Mouse (Mus musculus) heart, embryonic 10.5 days (tissue): Measurements from ENCODE around the gene Afg3l1. TPM values are rescaled to one million over a fixed set of nuclear protein-coding genes. Genes with fewer than 3 reads are reported as not detected.

Experiments
- DNase-seq: peaks from one replicate; pipeline ENCODE4 v3.0.0-alpha.2; 2017; ENCODE audit warnings: low spot score
- H3K27ac ChIP-seq: fragments of 300-500 bp; sonication (generic); 2 replicates; pipeline ENCODE4 v1.5.1; 2016; ENCODE audit warnings: mild to moderate bottlenecking
- H3K27me3 ChIP-seq: fragments of 300-500 bp; sonication (generic); 2 replicates; pipeline ENCODE4 v1.6.1; 2016; ENCODE audit warnings: mild to moderate bottlenecking; ENCODE audit not compliant: poor library complexity, insufficient read depth, severe bottlenecking
- H3K36me3 ChIP-seq: fragments of 300-500 bp; sonication (generic); 2 replicates; pipeline ENCODE4 v1.6.1; 2016; ENCODE audit warnings: mild to moderate bottlenecking, moderate library complexity
- H3K4me1 ChIP-seq: fragments of 300-500 bp; sonication (generic); 2 replicates; pipeline ENCODE4 v1.6.1; 2016; ENCODE audit warnings: mild to moderate bottlenecking
- H3K4me3 ChIP-seq: fragments of 300-500 bp; sonication (generic); 2 replicates; pipeline ENCODE4 v1.5.1; 2016; ENCODE audit warnings: mild to moderate bottlenecking, moderate library complexity
- H3K9me3 ChIP-seq: fragments of 300-500 bp; sonication (generic); 2 replicates; pipeline ENCODE4 v1.6.1; 2016; ENCODE audit warnings: mild to moderate bottlenecking, moderate library complexity
- WGBS: fragments of 180-500 bp; shearing (Covaris S2); methylation state at CpG from one replicate; pipeline ENCODE4 v1.1.7; 2016; 5-methylcytosine and 5-hydroxymethylcytosine counted together
- polyA plus RNA-seq: library from polyadenylated mRNA; unstranded; fragments of >200 nt; fragmentation: Nextera tagmentation; extraction: Ambion mirVana; gene quantifications from 2 replicates; pipeline ENCODE4 v1.2.1, GENCODE M21; 2016

Afg3l1 gene
- polyA plus RNA-seq, 1 experiment from 2014 or later = 63.8 TPM

- Histone ChIP-seq H3K36me3 (peaks cover 23% of the 10 kb centered on the region), H3K27ac (peak overlapping the region; percentile 99), H3K9me3 (no peaks in the 10 kb centered on the region), H3K4me1 (peaks cover 26% of the 10 kb centered on the region), H3K4me3 (peak overlapping the region; percentile 97), H3K27me3 (no peaks in the 10 kb centered on the region)
- 12% methylated on average over 34 of the region's 34 CpGs for WGBS
- no peak for DNase-seq
These were observed 579 bp upstream of the Afg3l1 start for GRCm38 (mm10) chr8:123476911-123477736.

- WGBS = 37% methylated on average over 16 of the region's 16 CpGs
- Histone ChIP-seq H3K36me3 (peaks cover 34% of the 10 kb centered on the region), H3K4me3 (peak overlapping the region; percentile 97), H3K27me3 (no peaks in the 10 kb centered on the region), H3K4me1 (peaks cover 26% of the 10 kb centered on the region), H3K9me3 (no peaks in the 10 kb centered on the region), H3K27ac (peak overlapping the region; percentile 99)
- no peak for DNase-seq
These were observed 934 bp downstream of the Afg3l1 start for GRCm38 (mm10) chr8:123478456-123479218.

- peaks cover 73% of the 10 kb centered on the region for H3K36me3 ChIP-seq
- no peaks in the 10 kb centered on the region for H3K27me3 ChIP-seq
- no peak overlapping the region for H3K27ac ChIP-seq
- 84% methylated on average over 7 of the region's 7 CpGs for WGBS
- DNase-seq = no peak
- H3K4me3 ChIP-seq = no peak overlapping the region
- peaks cover 14% of the 10 kb centered on the region for H3K4me1 ChIP-seq
- H3K9me3 ChIP-seq = no peaks in the 10 kb centered on the region
These were observed 4.9 kb downstream of the Afg3l1 start for GRCm38 (mm10) chr8:123482627-123483026.

- no peaks in the 10 kb centered on the region for H3K27me3 ChIP-seq
- 92% methylated on average over 15 of the region's 15 CpGs for WGBS
- H3K4me3 ChIP-seq = no peak overlapping the region
- H3K27ac ChIP-seq = no peak overlapping the region
- DNase-seq = no peak
- peaks cover 98% of the 10 kb centered on the region for H3K36me3 ChIP-seq
- no peaks in the 10 kb centered on the region for H3K4me1 ChIP-seq
- no peaks in the 10 kb centered on the region for H3K9me3 ChIP-seq
These were observed 13.8 kb downstream of the Afg3l1 start for GRCm38 (mm10) chr8:123491280-123492075.

GRCm38 (mm10) chr8:123492898-123493297, 15.2 kb downstream of the Afg3l1 start:
- H3K4me3 ChIP-seq = no peak overlapping the region
- no peak overlapping the region for H3K27ac ChIP-seq
- H3K27me3 ChIP-seq = no peaks in the 10 kb centered on the region
- DNase-seq = no peak
- H3K4me1 ChIP-seq = no peaks in the 10 kb centered on the region
- H3K36me3 ChIP-seq = peaks cover 98% of the 10 kb centered on the region
- WGBS = 94% methylated on average over 9 of the region's 9 CpGs
- H3K9me3 ChIP-seq = no peaks in the 10 kb centered on the region

GRCm38 (mm10) chr8:123497699-123498098, 20.0 kb downstream of the Afg3l1 start:
- H3K27me3 ChIP-seq = no peaks in the 10 kb centered on the region
- WGBS = 90% methylated on average over 4 of the region's 4 CpGs

GRCm38 (mm10) chr8:123498963-123499362, 21.3 kb downstream of the Afg3l1 start:
- WGBS = 86% methylated on average over 11 of the region's 11 CpGs

More at GRCm38 (mm10) chr8:123497699-123498098, 20.0 kb downstream of the Afg3l1 start:
- H3K4me1 ChIP-seq = no peaks in the 10 kb centered on the region
- H3K36me3 ChIP-seq = peaks cover 99% of the 10 kb centered on the region
- no peak overlapping the region for H3K4me3 ChIP-seq
- H3K27ac ChIP-seq = no peak overlapping the region
- no peak for DNase-seq
- no peaks in the 10 kb centered on the region for H3K9me3 ChIP-seq

GRCm38 (mm10) chr8:123499556-123499955, 21.9 kb downstream of the Afg3l1 start:
- Histone ChIP-seq H3K4me1 (no peaks in the 10 kb centered on the region), H3K9me3 (0 out of 2 replicates have a peak, but pooled peaks cover 4% of the 10 kb centered on the region), H3K36me3 (peaks cover 99% of the 10 kb centered on the region), H3K27me3 (no peaks in the 10 kb centered on the region), H3K27ac (no peak overlapping the region), H3K4me3 (no peak overlapping the region)
- 96% methylated on average over 11 of the region's 11 CpGs for WGBS
- no peak for DNase-seq

More at GRCm38 (mm10) chr8:123498963-123499362, 21.3 kb downstream of the Afg3l1 start:
- Histone ChIP-seq H3K36me3 (peaks cover 99% of the 10 kb centered on the region), H3K27me3 (no peaks in the 10 kb centered on the region), H3K27ac (no peak overlapping the region), H3K4me3 (no peak overlapping the region), H3K9me3 (0 out of 2 replicates have a peak, but pooled peaks cover 4% of the 10 kb centered on the region), H3K4me1 (no peaks in the 10 kb centered on the region)
- no peak for DNase-seq

- Histone ChIP-seq H3K27me3 (no peaks in the 10 kb centered on the region), H3K9me3 (0 out of 2 replicates have a peak, but pooled peaks cover 4% of the 10 kb centered on the region), H3K4me1 (no peaks in the 10 kb centered on the region), H3K4me3 (no peak overlapping the region), H3K27ac (no peak overlapping the region), H3K36me3 (peaks cover 94% of the 10 kb centered on the region)
- no peak for DNase-seq
- 87% methylated on average over 5 of the region's 5 CpGs for WGBS
These were observed 24.5 kb downstream of the Afg3l1 start for GRCm38 (mm10) chr8:123502192-123502591.

GRCm38 (mm10) chr8:123503801-123504467, 26.2 kb downstream of the Afg3l1 start:
- H3K36me3 ChIP-seq = peaks cover 94% of the 10 kb centered on the region
- H3K27ac ChIP-seq = no peak overlapping the region
- WGBS = 96% methylated on average over 6 of the region's 6 CpGs
- H3K4me3 ChIP-seq = no peak overlapping the region
- H3K27me3 ChIP-seq = no peaks in the 10 kb centered on the region
- DNase-seq = no peak
- no peaks in the 10 kb centered on the region for H3K4me1 ChIP-seq
- H3K9me3 ChIP-seq = 0 out of 2 replicates have a peak, but pooled peaks cover 4% of the 10 kb centered on the region

GRCm38 (mm10) chr8:123504591-123505195, 27.0 kb downstream of the Afg3l1 start:
- no peak overlapping the region for H3K27ac ChIP-seq
- 93% methylated on average over 9 of the region's 9 CpGs for WGBS
- no peak overlapping the region for H3K4me3 ChIP-seq
- peaks cover 94% of the 10 kb centered on the region for H3K36me3 ChIP-seq
- H3K27me3 ChIP-seq = no peaks in the 10 kb centered on the region
- H3K4me1 ChIP-seq = no peaks in the 10 kb centered on the region
- no peak for DNase-seq
- H3K9me3 ChIP-seq = 0 out of 2 replicates have a peak, but pooled peaks cover 4% of the 10 kb centered on the region

GRCm38 (mm10) chr8:123505267-123505666, 27.6 kb downstream of the Afg3l1 start:
- H3K4me1 ChIP-seq = no peaks in the 10 kb centered on the region
- H3K36me3 ChIP-seq = peaks cover 93% of the 10 kb centered on the region
- 90% methylated on average over 4 of the region's 4 CpGs for WGBS
- no peak for DNase-seq
- no peaks in the 10 kb centered on the region for H3K27me3 ChIP-seq
- H3K9me3 ChIP-seq = 0 out of 2 replicates have a peak, but pooled peaks cover 4% of the 10 kb centered on the region
- H3K27ac ChIP-seq = no peak overlapping the region
- no peak overlapping the region for H3K4me3 ChIP-seq
